Mouse (Mus musculus) liver, embryonic 14.5 days (tissue): ENCODE measurements around the gene Sf3b3. TPM values are rescaled to one million over a fixed set of nuclear protein-coding genes. Genes with fewer than 3 reads are reported as not detected.
"Not testable (repeated sequence)": the region's sequence is repeated elsewhere in the genome, so short reads cannot be mapped to it uniquely, and the experiment has no call there.

ENCODE experiments used
- ATAC-seq: fragments of 200-750 bp; cut with Nextera tagmentation; 2 replicates; pipeline ENCODE4 v1.8.0; 2017; ENCODE audit warnings: moderate number of reproducible peaks, mild to moderate bottlenecking, moderate library complexity; ENCODE audit not compliant: insufficient read depth
- DNase-seq, 3 experiments: peaks; one replicate each; pipeline ENCODE4 v3.0.0-alpha.2; 2012 to 2013; ENCODE audit warnings: low read depth in 3 of 3, low spot score in 3 of 3
- H3K27ac ChIP-seq: fragments of 300-500 bp; sonication (generic); 2 replicates; pipeline ENCODE4 v1.5.1; 2014; ENCODE audit warnings: moderate library complexity, mild to moderate bottlenecking, control low read depth, inconsistent platforms
- H3K27me3 ChIP-seq: fragments of 300-500 bp; sonication (generic); 2 replicates; pipeline ENCODE4 v1.6.1; 2014; ENCODE audit warnings: mild to moderate bottlenecking, low read length, moderate library complexity; ENCODE audit not compliant: control insufficient read depth, insufficient read depth
- H3K36me3 ChIP-seq: fragments of 300-500 bp; sonication (generic); replicated peaks from 2 replicates; pipeline ENCODE4 v1.6.1; 2014; ENCODE audit warnings: low read depth; ENCODE audit not compliant: control insufficient read depth, insufficient read depth
- H3K4me1 ChIP-seq, 2 experiments: fragments of 200-500 bp in 1 of 2; fragments of 300-500 bp in 1 of 2; sonication (generic) in 1 of 2; replicated peaks; 2 replicates each; pipeline ENCODE4 v1.6.1; 2012 to 2014; ENCODE audit warnings: antibody characterized with exemption in 1 of 2, inconsistent platforms in 1 of 2, low read length in 1 of 2; ENCODE audit not compliant: control insufficient read depth in 2 of 2, insufficient read depth in 2 of 2
- H3K4me2 ChIP-seq: fragments of 300-500 bp; sonication (generic); 2 replicates; pipeline ENCODE4 v1.6.1; 2014; ENCODE audit warnings: low read depth, mild to moderate bottlenecking, control low read depth, moderate library complexity
- H3K4me3 ChIP-seq, 2 experiments: fragments of 200-500 bp in 1 of 2; fragments of 300-500 bp in 1 of 2; sonication (generic) in 1 of 2; 2 replicates each; pipeline ENCODE4 v1.5.1; 2012 to 2014; ENCODE audit warnings: low read depth in 2 of 2, low read length in 2 of 2, mild to moderate bottlenecking in 2 of 2, control low read depth in 1 of 2, inconsistent platforms in 1 of 2, moderate library complexity in 1 of 2; ENCODE audit not compliant: insufficient read depth in 1 of 2
- H3K9ac ChIP-seq: fragments of 300-500 bp; sonication (generic); replicated peaks from 2 replicates; pipeline ENCODE4 v1.6.1; 2014; ENCODE audit warnings: mild to moderate bottlenecking, control low read depth, moderate library complexity
- H3K9me3 ChIP-seq: fragments of 300-500 bp; sonication (generic); 2 replicates; pipeline ENCODE4 v1.6.1; 2016; ENCODE audit warnings: low read length, mixed read lengths; ENCODE audit not compliant: control insufficient read depth
- CTCF ChIP-seq: IDR thresholded peaks from 2 replicates; pipeline ENCODE4 v1.5.1; 2016; ENCODE audit warnings: antibody characterized with exemption, low read depth, control low read depth
- EP300 ChIP-seq: IDR thresholded peaks from 2 replicates; pipeline ENCODE4 v1.6.1; 2016; ENCODE audit warnings: antibody characterized with exemption, low read depth
- WGBS: fragments of 180-500 bp; shearing (Covaris S2); extraction: QIAGEN DNeasy Blood & Tissue Kit; methylation state at CpG from one replicate; pipeline ENCODE4 v1.1.7; 2014; ENCODE audit not compliant: insufficient replicate concordance; 5-methylcytosine and 5-hydroxymethylcytosine counted together
- polyA plus RNA-seq, 2 experiments: library from polyadenylated mRNA; depleted of rRNA in 1 of 2; stranded (reverse) in 1 of 2; unstranded in 1 of 2; fragments of >200 nt; fragmentation: Nextera tagmentation in 1 of 2; extraction: Ambion mirVana in 1 of 2; gene quantifications; 2 replicates each; pipeline versions ENCODE4 v1.2.1 to v1.2.3; 2012 to 2014

The Sf3b3 gene
- polyA plus RNA-seq, 2 experiments, result 34.2 to 54.7 TPM

DNA sequence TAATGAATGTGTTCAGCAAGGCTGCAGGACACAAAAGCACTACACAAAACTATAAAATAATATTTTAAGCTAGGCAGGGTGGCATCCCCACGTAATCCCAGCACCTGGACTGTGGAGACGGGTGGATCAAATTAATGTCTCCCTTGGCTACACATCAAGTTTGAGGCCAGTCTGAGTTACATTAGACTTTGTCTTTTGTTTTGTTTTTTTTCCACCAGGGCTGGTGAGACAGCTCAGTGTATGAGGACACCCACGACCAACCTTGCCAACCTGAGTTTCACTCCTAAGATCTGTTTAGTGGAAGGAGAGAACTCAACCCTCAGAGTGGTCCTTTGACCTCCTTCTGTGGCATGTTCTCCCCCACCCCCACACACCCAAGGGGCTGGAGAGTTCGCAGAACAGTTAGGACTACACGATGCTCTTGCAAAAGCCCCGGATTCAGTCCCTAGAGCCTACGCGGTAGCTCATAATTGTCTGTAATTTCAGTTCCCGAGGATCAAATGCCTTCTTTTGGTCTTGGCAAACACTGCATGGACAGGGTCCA is 59.1 kb downstream of the Sf3b3 start:
- DNase-seq (no peak), ATAC-seq (no peak)

DNA sequence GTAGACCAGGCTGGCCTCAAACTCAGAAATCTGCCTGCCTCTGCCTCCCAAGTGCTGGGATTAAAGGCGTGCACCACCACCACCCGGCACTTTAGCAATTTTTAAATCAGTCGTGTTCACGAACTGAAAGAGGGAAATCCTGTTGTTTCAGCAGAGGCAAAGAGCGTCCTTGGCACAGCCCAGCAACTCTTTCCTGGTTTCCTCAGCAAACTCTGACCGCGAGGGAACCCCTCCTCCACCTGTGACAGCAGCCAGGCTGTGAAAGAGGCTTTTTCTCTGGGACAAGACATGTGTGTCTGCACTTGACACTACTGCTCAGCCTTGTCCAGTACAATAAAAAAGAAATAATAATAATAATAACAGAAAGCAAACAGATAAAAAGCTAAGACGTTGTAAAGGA is 59.7 kb downstream of the Sf3b3 start:
- H3K4me1 ChIP-seq, result peaks cover 0 to 4% of the 10 kb centered on the region in 2 experiments; a peak in 2 of 4 replicates
- no peak overlapping the region for H3K4me3 ChIP-seq
- no peak overlapping the region for H3K27ac ChIP-seq
- TF ChIP-seq EP300 (no peak), CTCF (no peak)
- no peaks in the 10 kb centered on the region for H3K9me3 ChIP-seq
- ATAC-seq (no peak), DNase-seq (no peak)
- H3K36me3 ChIP-seq, result no peaks in the 10 kb centered on the region
- H3K4me2 ChIP-seq, result no peak overlapping the region
- WGBS, result 59% methylated on average over 8 of the region's 8 CpGs
- no peaks in the 10 kb centered on the region for H3K27me3 ChIP-seq
- no peak overlapping the region for H3K9ac ChIP-seq

More for the DNA sequence above, 59.1 kb downstream of the Sf3b3 start:
- WGBS, result 75% methylated on average over 9 of the region's 9 CpGs
- H3K4me3 ChIP-seq, result no peak overlapping the region
- TF ChIP-seq EP300, result no peak
- no peak for TF ChIP-seq CTCF
- H3K9ac ChIP-seq, result no peak overlapping the region
- H3K9me3 ChIP-seq, result no peaks in the 10 kb centered on the region
- H3K27ac ChIP-seq, result no peak overlapping the region
- H3K27me3 ChIP-seq, result no peaks in the 10 kb centered on the region
- H3K4me1 ChIP-seq, result peaks cover 0 to 4% of the 10 kb centered on the region in 2 experiments; a peak in 2 of 4 replicates
- no peak overlapping the region for H3K4me2 ChIP-seq
- H3K36me3 ChIP-seq, result no peaks in the 10 kb centered on the region

- not testable (repeated sequence) for H3K27ac ChIP-seq, H3K27me3 ChIP-seq, H3K9me3 ChIP-seq, ATAC-seq, H3K4me1 ChIP-seq, H3K4me2 ChIP-seq, H3K4me3 ChIP-seq, H3K36me3 ChIP-seq, H3K9ac ChIP-seq
- peak in 1 of 3 experiments; percentile 9 for DNase-seq
- WGBS, result 58% methylated on average over 7 of the region's 7 CpGs
Measured at GRCm38 (mm10) chr8:110786501-110786900, 60.1 kb downstream of the Sf3b3 start.

GRCm38 (mm10) chr8:110785366-110785765 is 61.2 kb downstream of the Sf3b3 start:
- no peak for ATAC-seq
- no peak overlapping the region for H3K4me3 ChIP-seq
- no peak for DNase-seq
- no peaks in the 10 kb centered on the region for H3K27me3 ChIP-seq
- H3K9ac ChIP-seq, result no peak overlapping the region
- H3K27ac ChIP-seq, result no peak overlapping the region
- WGBS, result 49% methylated on average over 2 of the region's 2 CpGs
- TF ChIP-seq EP300 (no peak), CTCF (no peak)
- H3K9me3 ChIP-seq, result no peaks in the 10 kb centered on the region
- peaks cover 0 to 4% of the 10 kb centered on the region in 2 experiments; a peak in 2 of 4 replicates for H3K4me1 ChIP-seq
- no peak overlapping the region for H3K4me2 ChIP-seq
- H3K36me3 ChIP-seq, result no peaks in the 10 kb centered on the region

DNA sequence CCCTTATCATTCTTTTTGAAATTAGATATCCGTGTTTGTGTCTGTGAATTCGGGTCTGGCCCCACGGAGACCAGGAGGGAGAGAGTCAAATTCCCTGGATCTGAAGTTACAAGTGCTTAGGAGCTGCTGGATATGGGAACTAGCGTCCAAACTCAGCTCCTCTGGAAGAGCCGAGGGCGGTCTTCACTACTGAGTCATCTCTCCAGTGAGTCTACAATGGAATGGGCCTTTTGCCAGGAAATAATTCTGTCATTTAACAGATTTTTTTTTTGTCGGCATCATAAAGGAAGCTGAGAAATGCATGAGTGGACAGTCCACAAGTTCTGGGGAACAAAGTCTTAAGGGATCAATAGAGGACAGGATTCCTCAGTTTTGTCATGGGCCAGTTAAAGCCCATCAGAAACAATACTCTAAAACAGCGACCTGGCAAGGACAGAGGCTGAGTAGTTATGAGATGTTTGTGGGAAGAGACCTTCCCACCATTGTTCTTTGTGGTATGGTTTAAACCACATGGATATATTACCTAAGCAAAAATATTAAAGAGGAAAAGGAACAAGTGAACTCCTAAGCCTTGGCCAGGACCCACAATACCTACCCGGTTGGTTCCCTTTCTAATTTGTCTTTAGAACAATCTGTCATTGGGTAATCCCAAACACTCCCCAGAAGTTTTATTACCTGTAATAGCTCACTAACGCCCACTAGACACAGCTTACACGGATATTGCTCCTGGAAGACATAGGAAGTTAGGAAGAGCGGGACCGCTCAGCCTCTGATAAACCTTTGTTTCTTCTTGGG is 66.5 kb downstream of the Sf3b3 start:
- TF ChIP-seq CTCF, result no peak
- no peak for TF ChIP-seq EP300
- no peak for ATAC-seq

More for the DNA sequence above, 66.5 kb downstream of the Sf3b3 start:
- 59% methylated on average over 13 of the region's 13 CpGs for WGBS
- Histone ChIP-seq H3K4me1 (no peaks in the 10 kb centered on the region), H3K9me3 (no peaks in the 10 kb centered on the region), H3K27ac (no peak overlapping the region), H3K4me2 (no peak overlapping the region), H3K27me3 (no peaks in the 10 kb centered on the region), H3K4me3 (no peak overlapping the region), H3K9ac (no peak overlapping the region), H3K36me3 (no peaks in the 10 kb centered on the region)
- no peak for DNase-seq
